Mouse (Mus musculus) heart, embryonic 10.5 days (tissue): ENCODE measurements at regions not wholly inside any gene's neighbourhood (a gene's known extent, or its start where the extent isn't known, plus 50 kb on each side); places are given as distances from the start of the nearest gene placed in this dataset.

Experiments used
- DNase-seq: peaks from one replicate; pipeline ENCODE4 v3.0.0-alpha.2; 2017; ENCODE audit warnings: low spot score
- H3K27ac ChIP-seq: fragments of 300-500 bp; sonication (generic); 2 replicates; pipeline ENCODE4 v1.5.1; 2016; ENCODE audit warnings: mild to moderate bottlenecking
- H3K27me3 ChIP-seq: fragments of 300-500 bp; sonication (generic); 2 replicates; pipeline ENCODE4 v1.6.1; 2016; ENCODE audit warnings: mild to moderate bottlenecking; ENCODE audit not compliant: poor library complexity, insufficient read depth, severe bottlenecking
- H3K36me3 ChIP-seq: fragments of 300-500 bp; sonication (generic); 2 replicates; pipeline ENCODE4 v1.6.1; 2016; ENCODE audit warnings: mild to moderate bottlenecking, moderate library complexity
- H3K4me1 ChIP-seq: fragments of 300-500 bp; sonication (generic); 2 replicates; pipeline ENCODE4 v1.6.1; 2016; ENCODE audit warnings: mild to moderate bottlenecking
- H3K4me3 ChIP-seq: fragments of 300-500 bp; sonication (generic); 2 replicates; pipeline ENCODE4 v1.5.1; 2016; ENCODE audit warnings: mild to moderate bottlenecking, moderate library complexity
- H3K9me3 ChIP-seq: fragments of 300-500 bp; sonication (generic); 2 replicates; pipeline ENCODE4 v1.6.1; 2016; ENCODE audit warnings: mild to moderate bottlenecking, moderate library complexity
- WGBS: fragments of 180-500 bp; shearing (Covaris S2); methylation state at CpG from one replicate; pipeline ENCODE4 v1.1.7; 2016; 5-methylcytosine and 5-hydroxymethylcytosine counted together

GRCm38 (mm10) chr19:53476768-53477547 is 52.0 kb upstream of the Dusp5 start:
- Histone ChIP-seq H3K9me3 (no peaks in the 10 kb centered on the region), H3K36me3 (no peaks in the 10 kb centered on the region), H3K27me3 (no peaks in the 10 kb centered on the region), H3K27ac (0 out of 2 replicates have a peak overlapping the region, but pooled peaks have one; percentile 29), H3K4me1 (peaks cover 10% of the 10 kb centered on the region), H3K4me3 (0 out of 2 replicates have a peak overlapping the region, but pooled peaks have one; percentile 1)
- 59% methylated on average over 14 of the region's 14 CpGs for WGBS
- no peak for DNase-seq

GRCm38 (mm10) chr19:53469256-53469655 is 59.7 kb upstream of the Dusp5 start:
- 59% methylated on average over 7 of the region's 7 CpGs for WGBS
- no peaks in the 10 kb centered on the region for H3K36me3 ChIP-seq
- no peak for DNase-seq
- H3K9me3 ChIP-seq = peaks cover 4% of the 10 kb centered on the region; the same call in 1 of the 2 replicates
- H3K4me1 ChIP-seq = 0 out of 2 replicates have a peak, but pooled peaks cover 2% of the 10 kb centered on the region
- H3K27me3 ChIP-seq = no peaks in the 10 kb centered on the region
- H3K4me3 ChIP-seq = no peak overlapping the region
- H3K27ac ChIP-seq = no peak overlapping the region

- WGBS = 62% methylated on average over 5 of the region's 5 CpGs
- Histone ChIP-seq H3K36me3 (no peaks in the 10 kb centered on the region), H3K27me3 (peaks cover 4% of the 10 kb centered on the region; the same call in 1 of the 2 replicates), H3K27ac (no peak overlapping the region), H3K4me1 (peaks cover 15% of the 10 kb centered on the region), H3K4me3 (no peak overlapping the region), H3K9me3 (peaks cover 4% of the 10 kb centered on the region; the same call in 1 of the 2 replicates)
- DNase-seq = no peak
Measured at GRCm38 (mm10) chr19:53464681-53465080, 64.2 kb upstream of the Dusp5 start.

GRCm38 (mm10) chr19:53464135-53464534 is 64.8 kb upstream of the Dusp5 start:
- H3K27ac ChIP-seq = 0 out of 2 replicates have a peak overlapping the region, but pooled peaks have one; percentile 12
- no peak for DNase-seq
- peaks cover 20% of the 10 kb centered on the region for H3K4me1 ChIP-seq
- WGBS = 81% methylated on average over 3 of the region's 3 CpGs
- no peaks in the 10 kb centered on the region for H3K36me3 ChIP-seq
- H3K27me3 ChIP-seq = peaks cover 8% of the 10 kb centered on the region; the same call in 1 of the 2 replicates
- peaks cover 4% of the 10 kb centered on the region; the same call in 1 of the 2 replicates for H3K9me3 ChIP-seq
- H3K4me3 ChIP-seq = no peak overlapping the region

- Histone ChIP-seq H3K36me3 (no peaks in the 10 kb centered on the region), H3K9me3 (no peaks in the 10 kb centered on the region), H3K4me1 (peaks cover 31% of the 10 kb centered on the region), H3K27ac (no peak overlapping the region), H3K27me3 (peaks cover 22% of the 10 kb centered on the region; the same call in 1 of the 2 replicates), H3K4me3 (no peak overlapping the region)
- 65% methylated on average over 17 of the region's 17 CpGs for WGBS
- DNase-seq = no peak
Measured at GRCm38 (mm10) chr19:53461025-53462015, 67.6 kb upstream of the Dusp5 start.

GRCm38 (mm10) chr19:53460312-53461024 is 68.4 kb upstream of the Dusp5 start:
- no peak for DNase-seq
- H3K4me3 ChIP-seq = 0 out of 2 replicates have a peak overlapping the region, but pooled peaks have one; percentile 5
- 13% methylated on average over 19 of the region's 19 CpGs for WGBS
- H3K4me1 ChIP-seq = peaks cover 31% of the 10 kb centered on the region
- no peaks in the 10 kb centered on the region for H3K9me3 ChIP-seq
- H3K27me3 ChIP-seq = peaks cover 22% of the 10 kb centered on the region; the same call in 1 of the 2 replicates
- no peaks in the 10 kb centered on the region for H3K36me3 ChIP-seq
- H3K27ac ChIP-seq = no peak overlapping the region

GRCm38 (mm10) chr19:53459407-53459788 is 69.0 kb upstream of the Smndc1 start:
- DNase-seq = no peak
- H3K4me1 ChIP-seq = peaks cover 32% of the 10 kb centered on the region
- H3K27ac ChIP-seq = peak overlapping the region; percentile 69
- H3K9me3 ChIP-seq = no peaks in the 10 kb centered on the region
- H3K36me3 ChIP-seq = no peaks in the 10 kb centered on the region
- H3K4me3 ChIP-seq = no peak overlapping the region
- 18% methylated on average over 3 of the region's 3 CpGs for WGBS
- H3K27me3 ChIP-seq = peaks cover 22% of the 10 kb centered on the region; the same call in 1 of the 2 replicates

GRCm38 (mm10) chr19:53458770-53459406 is 68.5 kb upstream of the Smndc1 start:
- WGBS = 33% methylated on average over 10 of the region's 10 CpGs
- H3K4me3 ChIP-seq = no peak overlapping the region
- no peak for DNase-seq
- no peaks in the 10 kb centered on the region for H3K36me3 ChIP-seq
- H3K9me3 ChIP-seq = no peaks in the 10 kb centered on the region
- H3K27me3 ChIP-seq = peaks cover 22% of the 10 kb centered on the region; the same call in 1 of the 2 replicates
- H3K27ac ChIP-seq = peak overlapping the region; percentile 69
- peaks cover 38% of the 10 kb centered on the region for H3K4me1 ChIP-seq

- Histone ChIP-seq H3K9me3 (no peaks in the 10 kb centered on the region), H3K4me3 (no peak overlapping the region)
Measured at GRCm38 (mm10) chr19:53456681-53457080, 66.3 kb upstream of the Smndc1 start.

GRCm38 (mm10) chr19:53454571-53454970 is 64.2 kb upstream of the Smndc1 start:
- Histone ChIP-seq H3K4me3 (no peak overlapping the region), H3K27ac (no peak overlapping the region), H3K9me3 (no peaks in the 10 kb centered on the region), H3K36me3 (no peaks in the 10 kb centered on the region), H3K4me1 (peaks cover 52% of the 10 kb centered on the region), H3K27me3 (peaks cover 19% of the 10 kb centered on the region; the same call in 1 of the 2 replicates)
- WGBS = 71% methylated on average over 4 of the region's 4 CpGs
- DNase-seq = no peak

More at GRCm38 (mm10) chr19:53456681-53457080, 66.3 kb upstream of the Smndc1 start:
- no peaks in the 10 kb centered on the region for H3K36me3 ChIP-seq
- H3K27ac ChIP-seq = no peak overlapping the region
- H3K27me3 ChIP-seq = peaks cover 22% of the 10 kb centered on the region; the same call in 1 of the 2 replicates
- H3K4me1 ChIP-seq = peaks cover 54% of the 10 kb centered on the region
- no peak for DNase-seq
- 85% methylated on average over 5 of the region's 5 CpGs for WGBS

- 69% methylated on average over 3 of the region's 3 CpGs for WGBS
- Histone ChIP-seq H3K4me3 (no peak overlapping the region), H3K4me1 (peaks cover 52% of the 10 kb centered on the region), H3K27ac (0 out of 2 replicates have a peak overlapping the region, but pooled peaks have one; percentile 13), H3K36me3 (no peaks in the 10 kb centered on the region), H3K9me3 (no peaks in the 10 kb centered on the region), H3K27me3 (peaks cover 14% of the 10 kb centered on the region; the same call in 1 of the 2 replicates)
- no peak for DNase-seq
Measured at GRCm38 (mm10) chr19:53454059-53454458, 63.7 kb upstream of the Smndc1 start.
